Mouse (Mus musculus) neural tube, embryonic 15.5 days (tissue): ENCODE measurements around the gene Lrrc58. TPM values are rescaled to one million over a fixed set of nuclear protein-coding genes. Genes with fewer than 3 reads are reported as not detected.

Experiments used
- ATAC-seq: fragments of 200-750 bp; cut with Nextera tagmentation; 2 replicates; pipeline ENCODE4 v1.8.0; 2017; ENCODE audit warnings: mild to moderate bottlenecking, moderate TSS enrichment, moderate library complexity; ENCODE audit not compliant: low FRiP score
- H3K27ac ChIP-seq: fragments of 300-500 bp; sonication (generic); replicated peaks from 2 replicates; pipeline ENCODE4 v1.5.1; 2015; ENCODE audit warnings: mild to moderate bottlenecking, inconsistent platforms
- H3K27me3 ChIP-seq: fragments of 300-500 bp; sonication (generic); replicated peaks from 2 replicates; pipeline ENCODE4 v1.6.1; 2015; ENCODE audit warnings: inconsistent platforms
- H3K36me3 ChIP-seq: fragments of 300-500 bp; sonication (generic); 2 replicates; pipeline ENCODE4 v1.6.1; 2015; ENCODE audit warnings: inconsistent platforms
- H3K4me1 ChIP-seq: fragments of 300-500 bp; sonication (generic); 2 replicates; pipeline ENCODE4 v1.6.1; 2015; ENCODE audit warnings: inconsistent platforms
- H3K4me2 ChIP-seq: fragments of 300-500 bp; sonication (generic); 2 replicates; pipeline ENCODE4 v1.6.1; 2015; ENCODE audit warnings: inconsistent platforms, mild to moderate bottlenecking, moderate library complexity
- H3K4me3 ChIP-seq: fragments of 300-500 bp; sonication (generic); replicated peaks from 2 replicates; pipeline ENCODE4 v1.5.1; 2015; ENCODE audit warnings: mild to moderate bottlenecking, inconsistent platforms
- H3K9ac ChIP-seq: fragments of 300-500 bp; sonication (generic); replicated peaks from 2 replicates; pipeline ENCODE4 v1.6.1; 2015; ENCODE audit warnings: mild to moderate bottlenecking, inconsistent platforms
- H3K9me3 ChIP-seq: fragments of 300-500 bp; sonication (generic); replicated peaks from 2 replicates; pipeline ENCODE4 v1.6.1; 2016; ENCODE audit warnings: inconsistent platforms
- WGBS: fragments of 180-500 bp; shearing (Covaris S2); methylation state at CpG from one replicate; pipeline ENCODE4 v1.1.7; 2015; ENCODE audit warnings: mixed read lengths; 5-methylcytosine and 5-hydroxymethylcytosine counted together
- polyA plus RNA-seq: library from polyadenylated mRNA; unstranded; fragments of >200 nt; fragmentation: Nextera tagmentation; extraction: Ambion mirVana; gene quantifications from 2 replicates; pipeline ENCODE4 v1.2.1, GENCODE M21; 2015

Gene Lrrc58
- polyA plus RNA-seq, 1 experiment from 2014 or later = 45.3 TPM

DNA sequence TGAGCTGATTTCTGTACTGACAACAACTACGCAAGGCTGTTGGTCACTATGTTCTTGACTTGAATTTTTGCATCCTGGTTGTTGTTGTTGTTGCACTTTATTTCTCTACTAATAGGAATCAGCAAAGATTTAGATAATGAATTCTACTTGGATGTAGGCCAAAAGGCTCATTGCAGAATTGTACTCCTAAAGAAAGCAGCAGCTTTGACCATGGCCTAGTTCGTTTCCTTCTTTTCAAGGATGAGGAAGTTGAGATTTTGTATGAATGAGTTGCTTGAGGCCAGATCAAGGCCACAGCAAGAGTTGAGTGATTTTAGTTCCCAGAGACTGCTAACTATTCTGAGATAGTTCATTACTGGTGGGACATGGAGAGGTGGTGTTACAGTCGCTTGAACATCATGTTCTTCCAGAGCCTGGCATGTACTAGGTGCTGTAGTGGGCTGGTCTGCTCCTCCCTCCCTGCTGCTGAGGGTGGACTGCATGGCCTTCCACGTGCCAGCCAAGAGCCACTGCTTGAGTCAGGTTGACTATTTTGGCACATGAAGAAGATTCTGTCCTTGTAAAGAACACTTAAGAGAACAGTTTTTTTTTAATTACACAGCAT lies 3.0 kb downstream of the Lrrc58 start:
- ATAC-seq = no peak
- no peak overlapping the region for H3K4me3 ChIP-seq
- no peaks in the 10 kb centered on the region for H3K36me3 ChIP-seq
- peak overlapping the region; percentile 69 for H3K4me2 ChIP-seq
- no peaks in the 10 kb centered on the region for H3K9me3 ChIP-seq
- WGBS = 74% methylated on average over 4 of the region's 4 CpGs
- no peak overlapping the region for H3K9ac ChIP-seq
- peaks cover 34% of the 10 kb centered on the region for H3K4me1 ChIP-seq
- H3K27ac ChIP-seq = no peak overlapping the region
- H3K27me3 ChIP-seq = no peaks in the 10 kb centered on the region

GRCm38 (mm10) chr16:37874501-37875235 lies 6.5 kb downstream of the Lrrc58 start:
- no peaks in the 10 kb centered on the region for H3K27me3 ChIP-seq
- WGBS = 79% methylated on average over 4 of the region's 4 CpGs
- ATAC-seq = no peak
- no peaks in the 10 kb centered on the region for H3K9me3 ChIP-seq
- peaks cover 33% of the 10 kb centered on the region for H3K4me1 ChIP-seq
- H3K27ac ChIP-seq = no peak overlapping the region
- no peak overlapping the region for H3K4me3 ChIP-seq
- peaks cover 16% of the 10 kb centered on the region for H3K36me3 ChIP-seq
- no peak overlapping the region for H3K9ac ChIP-seq
- no peak overlapping the region for H3K4me2 ChIP-seq

DNA sequence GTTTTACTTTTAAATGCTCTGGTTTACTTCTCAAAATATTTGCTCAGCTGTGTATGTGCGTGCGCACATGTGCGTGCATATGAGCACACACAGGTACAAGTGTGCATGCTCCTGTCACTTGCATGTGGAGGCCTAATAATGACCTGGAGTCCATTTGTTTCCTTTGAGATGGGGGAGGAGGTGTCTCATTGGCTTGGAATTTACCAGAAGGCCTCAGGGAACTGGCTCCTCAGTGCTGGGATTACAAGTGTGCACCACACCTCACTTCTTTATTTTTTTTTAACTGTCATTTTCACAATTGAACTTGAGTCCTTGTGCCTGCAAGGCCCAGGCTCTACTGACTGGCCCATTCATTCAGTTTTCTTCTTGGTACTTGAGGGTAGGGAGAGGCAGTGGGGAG lies 9.2 kb downstream of the Lrrc58 start:
- 100% methylated on average over 3 of the region's 3 CpGs for WGBS
- Histone ChIP-seq H3K9me3 (no peaks in the 10 kb centered on the region), H3K36me3 (peaks cover 39% of the 10 kb centered on the region), H3K27me3 (no peaks in the 10 kb centered on the region), H3K4me3 (no peak overlapping the region), H3K4me2 (no peak overlapping the region), H3K27ac (no peak overlapping the region), H3K4me1 (peaks cover 12% of the 10 kb centered on the region), H3K9ac (no peak overlapping the region)
- no peak for ATAC-seq

DNA sequence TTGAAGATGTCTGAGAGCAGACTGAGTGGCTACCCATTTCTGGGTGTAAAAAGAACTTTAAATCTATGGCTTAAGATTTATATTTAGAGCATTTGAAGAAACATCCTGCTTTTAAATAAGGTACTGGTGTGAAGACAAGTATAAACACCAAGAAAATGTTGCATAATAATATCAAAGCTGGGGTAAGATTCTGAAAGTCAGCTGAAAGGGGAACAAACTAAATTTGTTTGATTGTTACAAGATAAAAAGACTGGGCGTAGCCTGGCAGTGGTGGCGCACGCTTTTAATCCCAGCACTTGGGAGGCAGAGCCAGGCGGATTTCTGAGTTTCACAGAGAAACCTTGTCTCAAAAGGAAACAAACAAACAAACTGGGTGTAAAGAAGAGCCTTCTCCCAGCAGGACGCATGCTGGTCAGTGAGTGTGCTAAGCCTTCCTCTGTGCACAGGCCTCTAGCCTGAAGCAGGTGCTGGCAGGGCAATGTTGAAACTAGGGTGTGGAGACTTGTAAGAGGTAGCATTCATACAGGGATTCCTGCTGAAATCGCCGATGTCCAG lies 10.8 kb downstream of the Lrrc58 start:
- Histone ChIP-seq H3K4me2 (no peak overlapping the region), H3K4me1 (peaks cover 6% of the 10 kb centered on the region; the same call in 1 of the 2 replicates), H3K27ac (no peak overlapping the region), H3K9ac (no peak overlapping the region), H3K4me3 (no peak overlapping the region), H3K27me3 (no peaks in the 10 kb centered on the region), H3K36me3 (peaks cover 55% of the 10 kb centered on the region), H3K9me3 (no peaks in the 10 kb centered on the region)
- WGBS = 88% methylated on average over 7 of the region's 7 CpGs
- no peak for ATAC-seq

GRCm38 (mm10) chr16:37879750-37880419 lies 11.7 kb downstream of the Lrrc58 start:
- H3K36me3 ChIP-seq = peaks cover 58% of the 10 kb centered on the region
- H3K27ac ChIP-seq = no peak overlapping the region
- 97% methylated on average over 4 of the region's 4 CpGs for WGBS
- no peak overlapping the region for H3K9ac ChIP-seq
- no peak overlapping the region for H3K4me2 ChIP-seq
- no peak for ATAC-seq
- no peaks in the 10 kb centered on the region for H3K27me3 ChIP-seq
- no peak overlapping the region for H3K4me3 ChIP-seq
- H3K9me3 ChIP-seq = no peaks in the 10 kb centered on the region
- peaks cover 6% of the 10 kb centered on the region; the same call in 1 of the 2 replicates for H3K4me1 ChIP-seq

DNA sequence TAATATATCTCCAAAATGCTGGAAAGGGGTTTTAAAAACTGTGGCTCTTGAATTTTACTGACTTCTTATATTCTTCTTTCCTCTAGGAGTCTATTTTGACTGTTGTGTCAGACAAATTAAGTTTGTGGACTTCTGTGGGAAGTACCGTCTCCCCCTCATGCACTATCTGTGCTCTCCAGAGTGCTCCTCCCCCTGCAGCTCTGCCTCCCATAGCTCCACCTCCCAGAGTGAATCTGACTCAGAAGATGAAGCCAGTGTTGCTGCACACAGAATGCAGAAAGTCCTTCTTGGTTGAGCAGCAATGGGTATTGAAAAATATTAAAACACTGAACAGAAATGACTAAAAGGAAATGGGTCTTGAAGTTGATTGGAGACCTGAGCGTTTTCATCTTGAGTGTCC lies 13.0 kb downstream of the Lrrc58 start:
- Histone ChIP-seq H3K4me2 (no peak overlapping the region), H3K27ac (no peak overlapping the region), H3K4me1 (0 out of 2 replicates have a peak, but pooled peaks cover 6% of the 10 kb centered on the region), H3K36me3 (peaks cover 58% of the 10 kb centered on the region), H3K4me3 (no peak overlapping the region), H3K9ac (no peak overlapping the region), H3K9me3 (no peaks in the 10 kb centered on the region), H3K27me3 (no peaks in the 10 kb centered on the region)
- no peak for ATAC-seq
- WGBS = 87% methylated on average over 2 of the region's 2 CpGs

- WGBS = 87% methylated on average over 3 of the region's 3 CpGs
Measured at GRCm38 (mm10) chr16:37888986-37889385, 20.8 kb downstream of the Lrrc58 start.

GRCm38 (mm10) chr16:37892667-37893066 lies 24.5 kb downstream of the Lrrc58 start:
- Histone ChIP-seq H3K36me3 (no peaks in the 10 kb centered on the region), H3K4me3 (no peak overlapping the region), H3K9ac (no peak overlapping the region), H3K27ac (no peak overlapping the region), H3K27me3 (no peaks in the 10 kb centered on the region), H3K9me3 (no peaks in the 10 kb centered on the region), H3K4me1 (peaks cover 4% of the 10 kb centered on the region; the same call in 1 of the 2 replicates), H3K4me2 (no peak overlapping the region)
- no peak for ATAC-seq
- WGBS = 27% methylated on average over 2 of the region's 2 CpGs

More at GRCm38 (mm10) chr16:37888986-37889385, 20.8 kb downstream of the Lrrc58 start:
- no peaks in the 10 kb centered on the region for H3K27me3 ChIP-seq
- H3K36me3 ChIP-seq = peaks cover 3% of the 10 kb centered on the region; the same call in 1 of the 2 replicates
- H3K27ac ChIP-seq = no peak overlapping the region
- no peak overlapping the region for H3K4me2 ChIP-seq
- no peak for ATAC-seq
- H3K9me3 ChIP-seq = no peaks in the 10 kb centered on the region
- no peak overlapping the region for H3K9ac ChIP-seq
- H3K4me3 ChIP-seq = no peak overlapping the region
- peaks cover 4% of the 10 kb centered on the region; the same call in 1 of the 2 replicates for H3K4me1 ChIP-seq

DNA sequence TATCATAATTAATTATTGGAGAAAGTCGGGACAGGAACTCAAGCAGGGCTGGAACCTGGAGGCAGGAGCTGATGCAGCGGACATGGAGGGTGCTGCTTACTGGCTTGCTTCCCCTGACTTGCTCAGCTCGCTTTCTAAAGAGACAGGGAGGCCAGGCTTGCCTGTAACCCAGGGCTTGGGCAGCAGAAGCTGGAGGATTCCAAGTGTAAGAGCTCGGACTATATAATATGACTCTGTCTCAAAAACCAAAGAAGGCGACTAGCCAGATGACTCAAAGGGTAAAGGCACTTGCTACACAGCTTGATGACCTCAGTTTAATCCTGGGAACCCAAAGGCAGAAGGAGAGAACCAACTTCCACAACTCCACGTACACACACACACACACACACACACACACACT lies 25.2 kb downstream of the Lrrc58 start:
- no peaks in the 10 kb centered on the region for H3K27me3 ChIP-seq
- WGBS = 64% methylated on average over 6 of the region's 6 CpGs
- H3K9me3 ChIP-seq = no peaks in the 10 kb centered on the region
- H3K36me3 ChIP-seq = no peaks in the 10 kb centered on the region
- H3K9ac ChIP-seq = no peak overlapping the region
- no peak for ATAC-seq
- no peak overlapping the region for H3K4me2 ChIP-seq
- peaks cover 4% of the 10 kb centered on the region; the same call in 1 of the 2 replicates for H3K4me1 ChIP-seq
- H3K27ac ChIP-seq = no peak overlapping the region
- H3K4me3 ChIP-seq = no peak overlapping the region

GRCm38 (mm10) chr16:37893942-37894341 lies 25.8 kb downstream of the Lrrc58 start:
- Histone ChIP-seq H3K36me3 (no peaks in the 10 kb centered on the region), H3K27me3 (no peaks in the 10 kb centered on the region), H3K27ac (no peak overlapping the region), H3K9me3 (no peaks in the 10 kb centered on the region), H3K4me3 (no peak overlapping the region), H3K9ac (no peak overlapping the region), H3K4me2 (no peak overlapping the region), H3K4me1 (peaks cover 4% of the 10 kb centered on the region; the same call in 1 of the 2 replicates)
- WGBS = 99% methylated on average over 2 of the region's 2 CpGs
- ATAC-seq = no peak

DNA sequence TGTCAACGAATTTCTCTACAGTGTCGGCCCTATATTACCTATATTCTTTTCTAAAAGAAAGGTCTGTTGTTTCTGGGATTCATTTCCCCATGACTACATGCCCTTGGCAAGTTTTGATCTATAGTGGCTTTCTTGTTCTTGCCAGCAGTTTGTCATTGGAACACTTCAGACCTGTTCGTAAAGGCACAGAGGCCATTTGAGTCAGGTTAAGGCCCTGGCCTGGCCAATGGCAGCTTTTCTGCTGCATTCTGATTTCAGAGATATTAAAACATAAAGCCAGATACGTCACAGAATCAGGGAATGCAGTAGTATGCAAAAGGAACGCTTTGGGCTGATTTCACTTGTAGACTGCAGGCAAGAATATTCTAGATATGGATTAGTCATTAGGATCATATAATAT lies 30.6 kb downstream of the Lrrc58 start:
- H3K27ac ChIP-seq = no peak overlapping the region
- H3K4me3 ChIP-seq = no peak overlapping the region
- no peaks in the 10 kb centered on the region for H3K27me3 ChIP-seq
- H3K9me3 ChIP-seq = no peaks in the 10 kb centered on the region
- no peak for ATAC-seq
- H3K36me3 ChIP-seq = no peaks in the 10 kb centered on the region
- WGBS = 78% methylated on average over 5 of the region's 5 CpGs
- no peak overlapping the region for H3K9ac ChIP-seq
- H3K4me1 ChIP-seq = 0 out of 2 replicates have a peak, but pooled peaks cover 4% of the 10 kb centered on the region
- H3K4me2 ChIP-seq = no peak overlapping the region
